8 mouse cellular contexts compared by ENCODE assay signal in the genomic region with DNA sequence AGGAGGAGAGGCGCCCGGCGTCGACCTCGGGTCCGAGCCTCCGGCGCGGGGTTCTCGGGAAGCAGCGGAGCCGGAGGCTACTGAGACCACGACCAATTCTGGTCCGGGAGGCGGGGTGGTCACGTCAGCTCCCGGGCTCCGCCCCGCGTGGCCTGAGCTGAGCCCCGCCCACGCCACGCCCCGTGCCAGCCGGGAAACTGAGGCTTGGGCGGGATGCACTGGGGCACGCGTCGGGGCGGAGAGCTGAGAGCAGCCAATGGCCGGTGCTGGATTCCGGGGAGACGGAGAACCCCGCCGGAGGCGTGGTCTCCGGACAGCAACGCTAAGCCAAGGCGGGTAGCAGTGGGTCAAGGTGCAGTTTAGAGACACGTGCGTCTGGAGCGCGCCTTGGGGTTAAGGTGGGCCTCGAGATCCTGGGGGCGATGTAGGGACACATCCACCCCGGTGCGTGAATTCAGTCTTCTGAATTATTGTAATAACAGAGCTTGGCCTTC. TPM values are rescaled to one million over a fixed set of nuclear protein-coding genes. Genes with fewer than 3 reads are reported as not detected.
DNase-seq lines count a peak whose midpoint lies in the region; ATAC-seq and TF ChIP-seq lines count a peak whose summit lies in the region.

A gene (minus strand): TSS at position 133 of the 494 bp plus-strand sequence.

- H3K36me3 ChIP-seq in hindbrain, embryonic 15.5 days: peaks cover 18% of the 10 kb centered on the region

- TF ChIP-seq CTCF in cortical plate, adult 2 months (IDR thresholded peaks at IDR 0.05; ENCODE audit: extremely low read depth, insufficient read depth, low read length): no peak
- TF ChIP-seq CTCF in gastrocnemius, adult 2 months (IDR thresholded peaks at IDR 0.05): no peak

- peak within 1 kb of the TSS; percentile 78 for H3K27ac ChIP-seq in cortical plate, adult 2 months (ENCODE audit: insufficient read depth, low read length)
- peak within 1 kb of the TSS; percentile 82 for H3K27ac ChIP-seq in gastrocnemius, adult 2 months
- H3K27ac ChIP-seq in hindbrain, embryonic 15.5 days (replicated peaks): peak within 1 kb of the TSS; percentile 85

- 0% methylated on average over 47 of the region's 47 CpGs for WGBS in hindbrain, embryonic 15.5 days

- H3K27me3 ChIP-seq in hindbrain, embryonic 15.5 days: no peaks in the 10 kb centered on the region

- peak within 1 kb of the TSS; percentile 99 for H3K4me3 ChIP-seq in cortical plate, adult 2 months (ENCODE audit: insufficient read depth, low read length)
- peak within 1 kb of the TSS; percentile 97 for H3K4me3 ChIP-seq in gastrocnemius, adult 2 months
- H3K4me3 ChIP-seq in hindbrain, embryonic 15.5 days: peak within 1 kb of the TSS; percentile 75

- H3K4me1 ChIP-seq in cortical plate, adult 2 months (ENCODE audit: control insufficient read depth, insufficient read depth, low read length): peaks cover 2% of the 10 kb centered on the region; the same call in 1 of the 2 replicates
- peaks cover 30% of the 10 kb centered on the region for H3K4me1 ChIP-seq in hindbrain, embryonic 15.5 days (replicated peaks)

- ATAC-seq in hindbrain, embryonic 15.5 days (ENCODE audit: low FRiP score, low read depth): peak; percentile 88

- peak within 1 kb of the TSS; percentile 81 for H3K9ac ChIP-seq in hindbrain, embryonic 15.5 days

- H3K4me2 ChIP-seq in hindbrain, embryonic 15.5 days: peak within 1 kb of the TSS; percentile 71

- intact Hi-C loops in gastrocnemius, adult 2 months (cut with DNase I): no loop called here

- DNase-seq in adipocyte (ENCODE audit: low spot score): peak; percentile 91
- DNase-seq in gastrocnemius, adult 2 months: peak; percentile 79
- DNase-seq in layer of hippocampus, postnatal 25 days (ENCODE audit: extremely low spot score in 1 of 2, low spot score in 1 of 2): peak; percentile 72 to 77
- DNase-seq in lung, postnatal 10 days: peak; percentile 83
- peak; percentile 87 for DNase-seq in ovary, postnatal 36 days (ENCODE audit: low spot score)
- DNase-seq in urinary bladder, adult 2 months (ENCODE audit: low spot score): peak; percentile 76

- H3K9me3 ChIP-seq in hindbrain, embryonic 15.5 days: no peaks in the 10 kb centered on the region

- peak; percentile 63; the same call in 1 of the 2 replicates for TF ChIP-seq POLR2A in cortical plate, adult 2 months (IDR thresholded peaks at IDR 0.05; ENCODE audit: extremely low read depth, insufficient read depth, low read length)

RNA-seq across cellular contexts. Expression of the gene that starts here (rescaled TPM):
- 56.5 and 62.5 TPM in 2 replicates for polyA plus RNA-seq in cortical plate, adult 2 months (2012; rRNA removed)
- total RNA-seq in gastrocnemius, adult 2 months (2021): 1 to 10 TPM; 2.7 to 4.6 TPM
- 193 and 203 TPM in 2 replicates for polyA plus RNA-seq in hindbrain, embryonic 15.5 days (2015; fragmentation: Nextera tagmentation; extraction: Ambion mirVana)
- 10 to 100 TPM; 52.6 to 53.5 TPM for total RNA-seq in layer of hippocampus, postnatal 25 days (2021)
- 67.3 and 77.5 TPM in 2 replicates for polyA plus RNA-seq in urinary bladder, adult 2 months (2012; rRNA removed)

Comparison
In these comparisons a context has a peak if more than half of its experiments do, and no peak if none do; other contexts are left out.
1. Peak in every context shown above with its lines: DNase-seq, ATAC-seq, H3K4me3 ChIP-seq and H3K27ac ChIP-seq.
2. RNA of the gene that starts here (total RNA-seq): 52.6 to 53.5 TPM in layer of hippocampus, postnatal 25 days; 2.7 to 4.6 TPM in gastrocnemius, adult 2 months; every median in the first group is over 4 times any median in the second.